Mouse (Mus musculus) spleen, adult 2 months (tissue): ENCODE results near the gene Atp6v0a1. TPM values are rescaled to one million over a fixed set of nuclear protein-coding genes. Genes with fewer than 3 reads are reported as not detected.

ENCODE experiments used
- DNase-seq, 2 experiments: peaks; one replicate each; pipeline versions ENCODE4 v3.0.0 to v3.0.0-alpha.2; 2012 to 2021; ENCODE audit warnings: low spot score in 2 of 2, low read depth in 1 of 2
- H3K27ac ChIP-seq: fragments of 200-500 bp; 2 replicates; pipeline ENCODE4 v1.5.1; 2012; ENCODE audit warnings: low read length, inconsistent platforms; ENCODE audit not compliant: insufficient read depth
- H3K27me3 ChIP-seq: fragments of 200-500 bp; 2 replicates; pipeline ENCODE4 v1.6.1; 2012; ENCODE audit warnings: mild to moderate bottlenecking, moderate library complexity, low read length, inconsistent platforms; ENCODE audit not compliant: control insufficient read depth, insufficient read depth
- H3K36me3 ChIP-seq: fragments of 200-500 bp; 2 replicates; pipeline ENCODE4 v1.6.1; 2012; ENCODE audit warnings: mild to moderate bottlenecking, low read length, inconsistent platforms; ENCODE audit not compliant: control insufficient read depth, insufficient read depth
- H3K4me1 ChIP-seq: fragments of 200-500 bp; 2 replicates; pipeline ENCODE4 v1.6.1; 2011; ENCODE audit warnings: inconsistent platforms; ENCODE audit not compliant: control insufficient read depth, insufficient read depth, insufficient read length
- H3K4me3 ChIP-seq: fragments of 200-500 bp; 2 replicates; pipeline ENCODE4 v1.5.1; 2011; ENCODE audit warnings: mild to moderate bottlenecking, inconsistent platforms; ENCODE audit not compliant: insufficient read depth, insufficient read length; ENCODE audit errors: extremely low read depth
- CTCF ChIP-seq: fragments of 200-500 bp; IDR thresholded peaks from 2 replicates; pipeline ENCODE4 v1.5.1; 2011; ENCODE audit warnings: mild to moderate bottlenecking, inconsistent platforms; ENCODE audit not compliant: insufficient read depth, insufficient read length, insufficient replicate concordance; ENCODE audit errors: extremely low read depth
- POLR2A ChIP-seq: fragments of 200-500 bp; IDR thresholded peaks from 2 replicates; pipeline ENCODE4 v1.6.1; 2011; ENCODE audit warnings: low read depth, low read length, inconsistent platforms
- WGBS: fragments of 180-500 bp; shearing (Covaris S2); methylation state at CpG from one replicate; pipeline ENCODE4 v1.1.7; 2018; 5-methylcytosine and 5-hydroxymethylcytosine counted together
- polyA plus RNA-seq: library from polyadenylated mRNA; depleted of rRNA; stranded (reverse); fragments of >200 nt; gene quantifications from 2 replicates; pipeline ENCODE4 v1.2.3, GENCODE M21; 2012

Gene Atp6v0a1
- polyA plus RNA-seq, 1 experiment = 41.8 TPM

DNA sequence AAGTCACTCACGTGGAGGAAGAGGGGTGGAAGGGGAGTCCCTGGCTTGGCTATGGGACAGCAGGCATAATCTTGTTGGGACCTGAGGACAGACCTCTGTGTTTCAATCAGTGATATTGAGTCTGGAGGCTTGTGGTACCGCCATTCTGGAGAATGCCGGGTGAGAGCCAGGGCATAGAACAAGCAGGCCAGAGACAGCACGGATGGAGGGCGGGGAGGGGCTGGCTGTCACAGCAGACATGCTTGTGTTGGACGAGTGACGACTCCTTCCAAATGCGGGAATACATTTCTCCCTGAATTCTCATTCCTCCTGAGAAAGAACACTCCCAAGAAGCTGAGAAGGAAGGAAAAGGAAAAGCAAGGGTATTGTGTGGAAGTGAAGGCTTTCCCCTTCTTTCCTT lies 42.4 kb downstream of the Atp6v0a1 start:
- H3K36me3 ChIP-seq = peaks cover 14% of the 10 kb centered on the region
- no peaks in the 10 kb centered on the region for H3K27me3 ChIP-seq
- H3K4me3 ChIP-seq = no peak overlapping the region
- 94% methylated on average over 8 of the region's 8 CpGs for WGBS
- no peaks in the 10 kb centered on the region; the same call in 1 of the 2 replicates for H3K4me1 ChIP-seq
- no peak for DNase-seq
- TF ChIP-seq CTCF (no peak), POLR2A (no peak)
- no peak overlapping the region for H3K27ac ChIP-seq

DNA sequence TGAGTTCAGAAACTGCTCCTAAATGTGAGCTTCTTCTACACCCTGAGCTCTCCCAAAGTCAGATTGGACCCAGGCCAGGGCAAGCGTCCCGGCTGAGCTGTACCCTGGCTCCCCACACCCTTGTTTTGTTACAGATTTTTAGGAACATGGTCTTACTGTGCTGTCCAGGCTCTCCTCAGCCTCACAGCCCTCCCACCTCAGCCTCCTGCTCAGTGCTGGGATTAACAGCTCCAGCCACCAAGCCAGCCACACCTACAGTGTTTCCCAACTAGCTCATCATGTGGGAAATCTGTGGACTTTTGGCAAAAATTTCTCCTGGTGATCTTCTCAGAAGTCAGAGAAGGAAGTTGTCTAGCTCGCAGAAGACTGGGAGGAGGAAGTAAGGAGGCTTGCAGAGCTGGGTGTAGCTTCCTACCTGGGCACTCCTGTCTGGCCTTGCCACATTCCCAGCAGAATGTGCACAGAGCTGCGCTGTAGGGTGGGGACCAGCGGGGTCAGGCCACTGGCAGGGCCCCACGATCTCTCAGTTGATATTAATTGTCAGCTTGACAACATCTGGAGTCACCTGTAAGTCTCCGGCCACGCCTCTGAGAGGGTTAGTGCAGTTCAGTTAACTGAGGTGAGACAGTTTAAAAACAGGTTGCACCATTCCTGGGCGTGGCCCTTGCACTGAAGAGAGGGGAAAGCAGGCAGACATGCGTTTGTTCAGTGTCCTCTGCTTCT lies 43.7 kb downstream of the Atp6v0a1 start:
- Histone ChIP-seq H3K27me3 (no peaks in the 10 kb centered on the region), H3K27ac (no peak overlapping the region), H3K4me1 (no peaks in the 10 kb centered on the region; the same call in 1 of the 2 replicates), H3K36me3 (peaks cover 20% of the 10 kb centered on the region), H3K4me3 (no peak overlapping the region)
- WGBS = 51% methylated on average over 10 of the region's 10 CpGs
- no peak for DNase-seq
- TF ChIP-seq POLR2A = no peak
- TF ChIP-seq CTCF = no peak

DNA sequence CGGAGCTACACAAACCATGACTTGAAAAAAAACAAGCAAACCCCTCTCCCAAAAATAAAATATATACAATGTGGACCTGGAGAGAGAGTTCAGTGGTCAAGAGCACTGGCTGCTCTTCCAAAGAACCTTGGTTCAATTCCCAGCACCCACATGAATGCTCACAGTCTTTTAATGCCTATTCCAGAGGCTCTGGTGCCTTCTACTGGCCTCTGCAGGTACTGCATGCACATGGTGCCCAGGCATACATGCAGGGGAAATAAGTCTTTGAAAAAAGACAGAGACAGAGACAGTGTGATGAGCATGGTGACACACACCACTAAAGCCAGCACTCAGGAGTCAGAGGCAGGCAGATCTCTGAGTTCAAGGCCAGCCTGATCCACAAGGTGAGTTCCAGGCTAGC lies 44.7 kb downstream of the Atp6v0a1 start:
- no peak overlapping the region for H3K27ac ChIP-seq
- DNase-seq = no peak
- 98% methylated on average over 1 of the region's 1 CpGs for WGBS
- no peaks in the 10 kb centered on the region for H3K27me3 ChIP-seq
- H3K36me3 ChIP-seq = peaks cover 14% of the 10 kb centered on the region
- no peak overlapping the region for H3K4me3 ChIP-seq
- no peaks in the 10 kb centered on the region; the same call in 1 of the 2 replicates for H3K4me1 ChIP-seq
- no peak for TF ChIP-seq POLR2A
- peak; percentile 18; the same call in 1 of the 2 replicates for TF ChIP-seq CTCF

DNA sequence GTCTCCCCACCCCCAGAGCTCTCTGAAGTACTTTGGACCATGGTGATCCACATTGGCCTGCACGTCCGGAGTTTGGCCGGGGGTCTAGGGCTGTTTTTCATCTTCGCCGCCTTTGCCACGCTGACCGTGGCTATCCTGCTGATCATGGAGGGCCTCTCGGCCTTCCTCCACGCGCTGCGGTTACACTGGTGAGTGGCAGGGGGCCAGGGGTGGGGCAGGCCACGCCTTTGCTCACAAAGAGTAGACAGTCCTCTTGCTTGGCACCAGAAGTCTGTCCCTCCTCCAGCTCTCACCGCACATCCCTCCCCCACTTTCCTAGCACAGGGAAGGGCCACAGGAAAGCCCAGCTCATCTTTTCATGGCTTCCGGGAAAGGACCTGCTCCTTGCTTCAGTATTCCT lies 46.2 kb downstream of the Atp6v0a1 start:
- H3K4me3 ChIP-seq = no peak overlapping the region
- no peak overlapping the region for H3K27ac ChIP-seq
- peaks cover 12% of the 10 kb centered on the region for H3K36me3 ChIP-seq
- H3K4me1 ChIP-seq = no peaks in the 10 kb centered on the region; the same call in 1 of the 2 replicates
- H3K27me3 ChIP-seq = no peaks in the 10 kb centered on the region
- no peak for DNase-seq
- WGBS = 88% methylated on average over 14 of the region's 14 CpGs
- TF ChIP-seq POLR2A = no peak
- TF ChIP-seq CTCF = no peak

DNA sequence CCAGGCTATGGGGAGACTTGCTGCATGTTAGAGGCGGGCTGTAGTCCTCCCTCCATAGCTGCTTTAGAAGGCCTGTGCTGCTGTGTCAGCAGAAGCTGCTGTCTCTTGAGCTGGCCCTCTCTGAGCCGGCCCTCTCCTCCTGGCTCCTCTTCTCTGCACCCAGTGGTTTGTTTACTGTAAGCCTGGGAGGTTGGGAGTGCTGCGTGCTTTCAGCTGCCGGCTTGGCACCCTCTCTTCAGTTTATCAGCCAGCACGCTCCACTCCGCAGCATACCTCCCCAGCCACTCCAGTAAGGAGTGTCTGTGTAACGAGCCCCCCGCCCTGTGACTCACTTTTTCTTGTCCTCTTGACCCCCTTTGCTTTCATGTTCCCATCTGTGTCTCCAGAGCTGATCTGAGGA lies 47.6 kb downstream of the Atp6v0a1 start:
- H3K36me3 ChIP-seq = peaks cover 12% of the 10 kb centered on the region

DNA sequence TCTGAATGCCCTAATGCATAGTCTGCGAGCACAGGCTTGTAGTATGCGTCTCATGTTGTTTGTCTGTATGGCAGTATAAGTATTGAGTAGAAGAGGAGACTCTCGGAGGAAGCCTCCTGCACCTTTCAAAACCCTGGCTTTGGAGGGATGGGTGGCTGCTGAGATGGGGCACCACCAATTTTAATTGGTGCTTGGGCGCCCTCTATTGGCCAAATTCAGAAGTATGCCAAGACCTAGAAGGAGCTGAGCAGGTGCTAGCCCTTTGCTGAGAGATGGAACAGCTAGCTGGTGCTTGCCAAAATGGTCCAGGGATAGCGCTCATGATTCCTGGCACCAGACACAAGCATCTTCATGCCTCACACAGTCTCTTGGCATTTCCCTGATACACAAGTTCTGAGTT lies 48.6 kb downstream of the Atp6v0a1 start:
- no peak overlapping the region for H3K27ac ChIP-seq
- peak; percentile 67 to 84 for DNase-seq
- H3K36me3 ChIP-seq = peaks cover 12% of the 10 kb centered on the region
- no peaks in the 10 kb centered on the region for H3K27me3 ChIP-seq
- H3K4me1 ChIP-seq = peaks cover 9% of the 10 kb centered on the region; the same call in 1 of the 2 replicates
- 27% methylated on average over 5 of the region's 5 CpGs for WGBS
- peak; percentile 71; the same call in 1 of the 2 replicates for TF ChIP-seq CTCF
- no peak for TF ChIP-seq POLR2A
- no peak overlapping the region for H3K4me3 ChIP-seq

More for the DNA sequence above, 47.6 kb downstream of the Atp6v0a1 start:
- no peak overlapping the region for H3K4me3 ChIP-seq
- DNase-seq = no peak
- peak overlapping the region; percentile 0; the same call in 1 of the 2 replicates for H3K27ac ChIP-seq
- H3K4me1 ChIP-seq = peaks cover 2% of the 10 kb centered on the region; the same call in 1 of the 2 replicates
- 84% methylated on average over 8 of the region's 8 CpGs for WGBS
- TF ChIP-seq POLR2A (no peak), CTCF (no peak)
- no peaks in the 10 kb centered on the region for H3K27me3 ChIP-seq

DNA sequence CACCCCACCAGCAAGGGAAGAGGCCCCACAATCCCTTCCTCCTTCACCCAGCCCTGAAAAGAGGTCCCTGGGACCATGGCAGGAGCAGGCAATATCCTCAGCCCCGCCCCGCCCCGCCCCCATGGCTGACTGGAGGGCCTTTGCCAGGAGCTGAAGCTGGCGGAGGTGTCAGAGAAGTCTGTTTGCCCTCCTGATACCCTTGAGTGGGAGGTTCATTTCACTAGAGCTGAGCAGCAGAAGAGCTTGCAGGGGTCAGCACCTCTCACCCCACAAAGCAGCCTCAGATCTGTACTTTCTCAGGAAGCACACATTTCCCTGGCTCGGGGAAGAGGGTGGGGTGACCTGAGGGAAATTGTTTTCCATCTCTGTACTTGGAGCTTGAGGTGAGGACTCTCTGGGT lies 49.5 kb downstream of the Atp6v0a1 start:
- Histone ChIP-seq H3K4me3 (no peak overlapping the region), H3K27me3 (no peaks in the 10 kb centered on the region), H3K4me1 (peaks cover 18% of the 10 kb centered on the region; the same call in 1 of the 2 replicates), H3K36me3 (peaks cover 12% of the 10 kb centered on the region), H3K27ac (no peak overlapping the region)
- DNase-seq = no peak
- no peak for TF ChIP-seq POLR2A
- no peak for TF ChIP-seq CTCF
- 66% methylated on average over 5 of the region's 5 CpGs for WGBS
